Mouse (Mus musculus) erythroblast, embryonic 14.5 days (primary cell): ENCODE results near the gene Klrb1c.
"Not testable (repeated sequence)": the region's sequence is repeated elsewhere in the genome, so short reads cannot be mapped to it uniquely, and the experiment has no call there.

Experiments
- GATA1 ChIP-seq: IDR thresholded peaks from 2 replicates; pipeline ENCODE4 v1.6.1; 2012; ENCODE audit warnings: low read length, inconsistent platforms, mixed read lengths
- TAL1 ChIP-seq: IDR thresholded peaks from 3 replicates; pipeline ENCODE4 v1.6.1; 2012; ENCODE audit warnings: low read length, inconsistent platforms, mixed read lengths

DNA sequence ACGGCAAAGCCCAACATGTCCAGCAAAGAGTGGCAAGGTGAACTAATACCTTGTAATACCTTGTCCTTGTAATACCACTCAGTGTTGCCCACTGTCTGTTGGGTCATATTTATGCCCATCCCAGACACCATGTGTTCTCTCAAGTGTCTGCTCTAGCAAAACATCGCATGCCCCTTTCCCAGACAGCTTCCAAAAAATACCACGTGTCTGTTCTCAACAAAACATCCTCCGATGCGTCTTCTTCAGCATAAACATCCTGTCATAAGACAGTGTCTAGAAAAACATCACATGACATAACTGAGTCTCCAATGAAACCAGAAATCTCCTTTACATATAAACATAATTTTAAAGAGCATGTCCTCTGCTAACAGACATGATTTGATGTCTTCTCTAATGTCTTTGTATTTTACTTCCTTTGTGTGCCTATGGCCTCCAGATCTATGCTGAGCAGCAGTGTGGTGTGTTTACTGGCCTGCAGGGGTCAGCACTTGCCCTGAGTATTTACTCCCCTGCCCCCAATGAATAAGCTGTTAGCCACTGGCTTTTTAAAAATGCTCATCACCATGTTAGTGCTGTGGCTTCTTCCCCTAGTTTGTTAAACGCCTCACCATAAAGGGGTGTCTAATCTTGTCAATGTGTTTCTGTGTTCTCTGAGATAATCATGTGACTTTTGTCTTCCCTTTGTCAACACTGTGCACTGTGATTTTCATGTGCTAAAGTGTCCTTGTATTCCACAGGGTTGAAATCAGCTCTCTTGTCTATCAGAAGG lies 22.3 kb downstream of the Klrb1c start:
- not testable (repeated sequence) for TF ChIP-seq TAL1, GATA1
